Mouse (Mus musculus): ENCODE measurements around the gene Foxp1.

Foxp1 gene

DNA sequence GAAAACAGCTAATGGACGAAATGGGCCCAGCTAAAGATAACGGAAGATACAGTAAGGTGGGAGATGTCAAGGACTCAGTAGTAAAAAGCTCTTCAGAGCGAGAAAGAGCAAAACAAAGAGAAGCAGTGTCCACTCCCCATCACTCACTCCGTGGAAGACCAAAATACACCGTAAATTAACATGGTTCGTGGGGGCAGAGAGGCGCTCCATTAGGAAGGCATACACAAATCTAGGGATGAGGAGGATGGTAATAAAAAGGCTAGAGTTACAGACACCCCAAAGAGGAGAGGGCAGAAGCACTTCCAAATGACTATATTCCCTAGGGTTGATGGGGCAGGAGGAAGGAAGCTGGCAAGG is 246.2 kb downstream of the Foxp1 start:
- no peak for DNase-seq

DNA sequence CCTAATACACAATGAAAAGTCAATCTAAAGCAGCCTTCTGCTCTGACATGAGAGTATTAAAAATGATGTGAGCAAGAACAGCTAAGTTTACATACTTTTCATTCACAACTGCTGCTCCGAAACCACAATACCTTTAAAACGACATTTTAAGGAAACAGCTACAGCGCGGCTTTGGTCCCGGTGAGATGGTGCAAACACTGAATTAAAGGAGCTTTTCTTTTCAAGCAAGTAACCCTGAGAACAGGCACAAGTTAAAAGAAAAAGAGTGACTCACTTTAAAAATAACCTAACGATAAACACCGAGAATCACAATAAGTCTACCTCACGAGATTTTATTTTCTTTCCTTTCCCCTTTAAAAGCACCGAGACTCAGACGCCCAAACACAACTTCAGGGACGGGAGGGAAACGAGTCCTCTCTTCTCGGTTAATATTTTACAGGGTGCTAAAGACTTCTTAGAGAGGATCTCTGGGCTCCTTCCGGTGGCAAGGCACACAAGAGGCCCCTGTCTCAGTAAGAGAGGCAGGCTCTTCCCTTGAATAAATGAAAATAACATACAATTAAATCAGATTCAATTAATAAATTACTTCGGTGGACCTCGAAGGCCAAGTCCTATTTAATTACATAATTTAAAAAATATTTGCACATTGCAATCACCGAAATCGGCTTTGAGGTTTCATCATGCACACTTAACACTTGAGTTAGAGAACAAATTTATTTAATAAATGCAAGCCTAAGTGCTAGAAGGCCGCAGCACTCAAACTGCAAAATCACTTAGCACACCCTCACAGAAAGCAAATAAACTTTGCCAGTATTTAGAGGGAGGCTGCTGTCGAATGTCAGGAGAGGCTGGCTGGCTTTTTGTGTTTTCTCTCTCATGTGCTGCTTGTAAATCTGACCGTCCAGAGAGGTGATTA is 246.9 kb downstream of the Foxp1 start:
- no peak for DNase-seq

DNA sequence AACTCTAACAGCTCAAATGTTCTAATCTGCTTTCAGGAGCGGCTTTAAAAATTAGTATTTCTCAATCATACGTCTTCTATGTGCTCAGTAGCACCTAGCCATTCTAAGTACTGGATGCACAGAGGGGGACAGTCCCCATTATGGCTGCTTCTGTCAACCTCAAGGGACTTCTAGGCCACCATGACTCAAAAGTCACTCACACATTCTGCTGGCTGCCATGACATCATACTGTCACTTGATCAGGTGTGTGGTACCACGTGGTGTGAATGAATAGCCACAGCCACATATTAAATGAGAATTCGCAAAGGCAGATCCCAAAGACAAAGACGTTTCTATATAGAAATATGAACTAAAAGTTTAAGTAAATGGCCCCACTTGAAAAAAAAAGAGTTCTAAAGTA is 247.9 kb downstream of the Foxp1 start:
- no peak for DNase-seq

DNA sequence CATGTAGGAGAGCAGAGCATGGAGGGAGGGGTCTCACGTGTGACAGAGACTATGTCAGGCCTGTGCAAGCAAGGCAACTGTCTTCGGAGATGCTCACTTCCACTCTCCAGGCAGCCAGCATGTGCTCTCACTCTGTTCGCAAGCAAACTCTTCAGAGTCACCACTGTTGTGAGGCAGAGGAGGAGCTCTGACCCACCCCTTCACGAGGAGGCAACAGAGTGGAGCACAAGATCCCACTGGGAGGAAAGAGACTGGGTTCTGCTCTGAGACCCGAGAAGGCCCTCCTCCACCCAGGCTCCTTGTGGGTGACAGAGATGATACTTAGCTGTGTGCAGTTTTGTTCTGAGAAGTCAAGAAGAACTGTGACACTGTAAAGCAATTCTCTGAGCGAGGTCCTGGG is 248.3 kb downstream of the Foxp1 start:
- DNase-seq, result no peak

DNA sequence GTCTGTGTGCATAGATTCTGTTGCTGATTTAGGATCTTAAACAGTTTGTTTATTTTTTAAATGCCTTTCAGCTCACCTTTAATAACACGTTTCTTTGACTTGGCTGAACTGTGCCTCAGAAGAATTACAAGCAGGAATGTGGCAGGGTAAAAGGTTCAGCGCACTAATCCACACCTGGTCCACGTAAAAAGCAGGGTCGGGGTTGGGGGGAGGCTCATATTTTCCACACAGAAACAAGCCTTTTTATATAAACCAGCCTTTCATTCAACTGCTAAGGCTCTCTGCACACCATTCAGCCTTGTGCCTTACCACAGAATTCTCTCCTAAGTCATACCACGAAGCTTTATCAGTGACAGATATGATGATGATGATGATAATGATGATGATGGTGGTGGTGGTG is 249.3 kb downstream of the Foxp1 start:
- no peak for DNase-seq

DNA sequence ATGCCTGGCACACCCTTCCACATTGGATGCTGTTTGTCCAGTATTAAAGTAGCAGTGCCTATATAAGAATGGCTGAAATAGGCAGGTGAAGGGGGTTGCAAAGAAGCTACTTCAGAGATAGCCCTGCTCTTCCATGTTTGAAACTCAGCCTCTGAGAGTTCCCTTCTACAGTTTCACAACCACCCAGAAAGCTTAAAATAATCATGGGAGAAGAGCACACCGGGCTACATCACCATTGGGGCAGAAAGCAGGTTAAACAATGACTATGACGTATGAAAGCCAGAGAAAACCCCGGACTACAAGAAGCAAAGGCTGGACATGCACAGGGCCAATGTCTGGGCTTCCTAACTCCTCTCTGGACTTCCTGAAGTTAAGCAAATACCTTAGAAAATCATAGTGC is 250.3 kb downstream of the Foxp1 start:
- DNase-seq, result no peak

DNA sequence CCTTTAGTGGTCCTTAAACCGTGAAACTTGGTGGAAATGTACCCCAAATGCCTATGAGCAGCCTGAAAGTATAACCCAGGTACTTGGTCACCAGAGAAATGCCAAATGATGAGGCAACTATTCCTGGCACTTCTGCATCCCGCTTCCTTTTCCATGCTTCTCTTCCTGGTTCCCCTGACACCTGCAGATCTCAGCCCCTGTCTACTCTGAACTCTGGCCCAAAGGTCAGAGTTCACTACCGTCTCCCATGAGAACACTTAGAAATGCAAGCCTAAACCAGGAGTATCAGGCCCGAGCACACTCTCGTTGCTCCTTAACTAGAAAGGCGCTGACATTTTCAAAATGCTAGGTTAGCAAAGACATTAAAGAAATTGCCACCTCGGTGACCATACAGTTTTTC is 250.8 kb downstream of the Foxp1 start:
- DNase-seq, result no peak

DNA sequence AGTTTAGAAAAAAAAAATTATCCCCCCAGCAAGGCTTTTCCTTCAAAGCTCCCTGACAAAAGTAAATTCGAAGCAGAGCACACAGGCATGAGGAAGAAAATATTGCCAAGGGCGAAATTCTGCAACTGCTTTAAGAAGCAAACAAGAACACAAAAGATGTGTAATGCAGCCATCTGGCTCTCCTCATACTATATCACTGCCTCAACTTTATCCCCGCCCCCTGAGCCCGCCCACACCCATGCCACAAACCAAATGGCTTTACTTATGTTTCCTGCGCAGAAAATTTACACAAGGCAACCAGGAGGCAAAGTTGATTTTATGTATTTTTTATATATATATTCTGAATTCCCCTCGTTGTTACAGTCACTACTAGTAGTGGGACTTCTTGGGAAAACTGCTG is 252.6 kb downstream of the Foxp1 start:
- DNase-seq, result no peak

DNA sequence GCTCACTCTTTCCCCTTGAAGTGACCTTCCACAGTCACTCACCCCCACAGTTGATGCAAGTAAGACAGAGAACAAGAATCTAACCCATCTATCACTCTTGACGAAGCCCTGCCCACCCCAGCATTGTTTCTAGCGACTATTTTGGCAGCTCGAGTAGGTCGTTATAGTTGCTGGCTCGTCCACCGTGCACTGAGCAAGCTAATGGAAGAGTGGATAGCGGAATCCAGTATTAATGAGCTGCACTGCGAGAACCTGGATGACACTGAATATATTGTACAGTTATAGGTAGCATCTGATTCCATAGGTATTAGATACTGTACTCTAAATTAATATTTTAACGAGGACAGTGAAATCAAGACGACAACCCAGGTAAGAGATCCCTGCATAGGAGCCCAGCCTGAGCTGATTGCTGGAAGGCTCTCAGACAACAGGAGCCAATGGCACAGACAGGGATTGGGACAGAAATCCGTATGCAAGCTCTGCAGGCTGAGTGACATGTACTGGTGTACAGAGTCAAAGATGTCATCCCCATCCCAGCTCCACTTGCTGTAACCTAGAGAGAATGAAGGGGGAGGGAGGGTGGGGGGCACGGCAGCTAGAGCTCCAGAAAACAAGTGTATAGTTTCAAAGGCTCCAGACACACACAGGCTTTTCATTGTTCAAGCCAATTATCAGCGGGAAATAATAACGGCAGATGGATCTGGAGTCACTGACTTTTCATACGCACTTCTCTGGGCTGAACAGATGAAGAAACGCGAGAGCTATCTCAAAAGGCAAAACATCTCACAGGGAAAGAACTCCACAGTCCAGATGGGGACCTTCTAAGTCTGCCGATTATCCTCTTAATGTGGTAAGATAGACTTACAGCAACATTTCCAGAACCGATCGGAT is 254.1 kb downstream of the Foxp1 start:
- DNase-seq, result no peak

DNA sequence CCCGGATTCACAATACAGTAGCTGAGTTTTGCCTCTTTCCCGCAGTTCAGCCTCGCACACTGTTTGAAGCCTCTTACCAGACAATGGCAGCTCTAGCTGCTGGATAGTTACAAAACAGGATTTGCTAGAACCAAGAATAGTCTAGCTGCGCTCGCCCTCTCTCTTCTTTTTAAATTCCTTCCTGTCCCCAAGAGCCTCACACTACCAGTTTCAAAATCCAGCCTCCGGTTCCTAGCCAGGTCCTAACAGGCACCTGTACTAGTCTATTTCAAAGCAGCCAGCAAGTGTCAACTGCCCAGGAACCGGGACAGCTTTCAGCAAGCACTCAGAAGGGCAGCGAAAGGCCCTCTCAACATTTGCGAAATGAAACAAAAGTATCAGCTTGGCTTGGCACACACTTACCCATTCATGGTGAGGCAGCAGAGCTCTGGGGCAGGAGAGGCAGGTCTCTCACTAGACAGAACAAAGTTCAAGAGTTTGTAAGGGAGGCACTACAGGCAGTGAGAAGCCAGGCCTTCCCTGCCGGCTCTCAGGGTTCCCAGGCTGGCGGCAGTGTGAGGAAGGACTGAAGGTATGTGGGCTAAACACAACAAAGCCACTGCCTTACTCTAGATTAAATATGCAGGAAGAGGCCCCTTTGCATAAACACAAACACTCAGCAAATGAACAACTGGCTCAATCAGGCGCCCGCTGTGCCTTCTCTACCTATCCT is 256.4 kb downstream of the Foxp1 start:
- peak; percentile 45 to 53 for DNase-seq

DNA sequence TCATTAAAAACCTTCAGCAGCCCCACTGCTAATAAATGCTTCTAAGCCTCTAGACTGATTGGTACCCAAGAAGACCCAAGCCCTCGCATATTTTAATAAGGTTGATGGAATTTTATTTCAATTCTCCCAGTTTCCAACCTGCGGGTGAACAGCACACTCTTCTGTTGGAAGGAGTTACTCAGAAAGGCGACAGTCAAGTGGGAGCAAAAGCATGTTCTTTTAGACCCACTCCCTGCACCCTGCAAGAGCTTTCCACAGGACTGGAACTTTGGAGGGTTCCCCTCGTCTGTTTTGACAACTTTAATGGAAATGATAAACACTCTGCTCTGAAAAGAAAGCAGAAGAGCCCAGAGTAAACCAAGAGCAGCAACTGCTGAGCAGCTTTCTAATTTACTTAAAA is 257.3 kb downstream of the Foxp1 start:
- DNase-seq, result no peak

DNA sequence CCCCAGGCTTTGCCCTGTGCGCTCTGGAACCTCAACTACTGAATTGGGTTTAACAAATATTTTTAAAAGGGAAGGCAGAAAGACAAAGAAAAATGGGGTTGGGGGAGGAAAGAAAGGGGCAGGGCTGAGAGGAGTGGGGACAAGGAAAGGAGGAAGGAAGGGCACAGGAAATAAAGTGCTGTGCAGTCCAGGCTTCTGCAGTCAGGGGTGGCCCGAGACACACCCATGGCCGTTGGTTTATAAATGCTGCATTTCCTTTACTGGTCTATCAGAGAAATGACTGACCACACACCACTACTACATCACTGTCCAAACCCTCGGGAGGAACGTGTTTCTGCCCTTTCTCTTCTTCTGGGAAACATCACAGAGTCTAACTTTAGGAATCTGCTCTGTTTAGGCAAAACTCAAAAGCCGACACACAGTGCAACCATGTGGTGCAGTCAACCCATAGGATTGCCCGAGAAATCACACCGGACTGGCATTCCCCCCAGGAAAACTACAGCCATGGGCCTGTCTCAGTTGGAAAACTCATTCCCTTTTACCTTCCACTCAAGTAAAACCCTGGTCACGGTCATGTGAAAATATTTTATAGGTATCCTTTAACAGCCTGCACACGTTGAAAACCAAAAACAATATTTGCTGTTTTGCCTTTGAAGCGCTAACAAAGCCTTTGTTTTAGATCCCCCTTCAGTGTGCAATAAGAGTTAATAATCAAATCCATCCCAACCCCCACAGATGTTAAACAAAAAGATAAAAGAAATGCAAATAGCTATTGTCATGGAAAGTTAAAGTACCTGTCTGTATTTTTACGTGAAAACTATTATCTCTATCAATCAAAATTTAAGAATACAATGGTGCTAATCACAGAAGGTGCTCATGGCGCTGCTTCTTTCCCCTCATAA is 258.1 kb downstream of the Foxp1 start:
- DNase-seq, result peak in 1 of 2 experiments; percentile 33

DNA sequence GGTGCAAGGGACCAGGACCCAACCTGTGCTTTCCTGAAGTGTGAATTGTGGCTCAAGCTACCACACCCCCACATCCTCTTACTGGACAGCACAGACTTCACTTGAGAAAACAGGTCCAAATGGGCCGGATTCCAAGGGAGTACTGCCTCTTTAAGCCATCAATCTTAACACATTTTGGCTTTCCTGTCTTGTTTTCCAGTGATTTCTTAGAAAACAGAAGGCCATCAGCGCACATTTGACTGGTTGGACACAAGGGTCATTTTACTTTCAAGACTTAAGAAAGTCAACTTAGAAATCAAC is 258.7 kb downstream of the Foxp1 start:
- no peak for DNase-seq

DNA sequence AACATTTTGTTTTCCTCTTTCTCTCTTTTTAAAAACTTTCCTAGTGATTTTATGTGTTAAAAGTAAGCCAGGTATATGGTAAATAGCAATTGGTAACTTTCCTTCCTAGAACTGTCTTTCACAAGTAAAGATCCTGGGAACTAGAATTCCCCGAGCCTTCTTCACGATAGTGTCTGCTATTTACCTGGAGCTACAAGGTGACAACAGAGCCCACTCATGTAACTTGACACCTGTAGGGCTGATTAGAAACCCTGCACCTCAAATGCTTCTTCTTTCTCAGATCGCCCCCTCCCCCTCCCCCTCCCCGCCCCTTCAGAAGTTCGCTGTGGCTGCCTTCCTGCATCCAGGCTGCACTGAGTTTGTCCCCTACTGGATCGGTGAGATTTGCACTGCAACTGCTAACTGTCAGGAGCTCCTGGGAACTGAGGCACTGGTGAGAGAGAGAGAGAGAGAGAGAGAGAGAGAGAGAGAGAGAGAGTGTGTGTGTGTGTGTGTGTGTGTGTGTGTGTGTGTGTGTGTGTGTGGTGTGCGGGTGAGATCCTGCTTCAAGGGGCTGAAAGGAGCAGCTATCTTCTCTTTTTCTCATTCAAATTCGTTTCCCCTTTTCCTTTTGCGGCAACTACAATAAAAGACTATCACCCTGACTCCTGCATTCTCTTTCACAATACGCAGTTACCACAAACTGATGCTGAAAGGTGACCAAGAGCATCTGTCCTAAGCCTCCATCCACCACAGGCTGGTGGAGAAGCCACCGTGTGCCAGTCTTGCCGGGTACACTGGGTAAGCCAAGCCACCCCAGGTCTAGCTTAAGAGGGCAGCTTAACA is 259.2 kb downstream of the Foxp1 start:
- peak in 1 of 2 experiments; percentile 21 for DNase-seq

DNA sequence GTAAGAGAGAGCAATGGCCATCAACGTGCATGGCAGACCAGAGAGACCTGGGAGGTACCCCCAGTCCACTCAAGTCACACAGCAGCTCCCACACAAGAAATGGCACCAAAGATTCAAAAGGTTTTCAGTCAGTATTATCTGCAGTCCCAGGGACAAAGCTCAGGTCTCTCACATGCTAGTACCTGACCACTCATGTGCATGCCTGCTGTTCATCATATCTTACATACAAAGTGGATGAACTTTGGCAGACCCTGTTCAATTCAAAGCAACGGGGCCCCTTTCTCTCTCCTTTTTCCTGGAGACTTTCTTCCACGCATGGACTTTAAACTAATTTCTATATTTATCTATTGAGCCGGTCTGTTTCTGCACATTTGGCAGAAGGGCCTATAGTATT is 260.8 kb downstream of the Foxp1 start:
- DNase-seq, result no peak

DNA sequence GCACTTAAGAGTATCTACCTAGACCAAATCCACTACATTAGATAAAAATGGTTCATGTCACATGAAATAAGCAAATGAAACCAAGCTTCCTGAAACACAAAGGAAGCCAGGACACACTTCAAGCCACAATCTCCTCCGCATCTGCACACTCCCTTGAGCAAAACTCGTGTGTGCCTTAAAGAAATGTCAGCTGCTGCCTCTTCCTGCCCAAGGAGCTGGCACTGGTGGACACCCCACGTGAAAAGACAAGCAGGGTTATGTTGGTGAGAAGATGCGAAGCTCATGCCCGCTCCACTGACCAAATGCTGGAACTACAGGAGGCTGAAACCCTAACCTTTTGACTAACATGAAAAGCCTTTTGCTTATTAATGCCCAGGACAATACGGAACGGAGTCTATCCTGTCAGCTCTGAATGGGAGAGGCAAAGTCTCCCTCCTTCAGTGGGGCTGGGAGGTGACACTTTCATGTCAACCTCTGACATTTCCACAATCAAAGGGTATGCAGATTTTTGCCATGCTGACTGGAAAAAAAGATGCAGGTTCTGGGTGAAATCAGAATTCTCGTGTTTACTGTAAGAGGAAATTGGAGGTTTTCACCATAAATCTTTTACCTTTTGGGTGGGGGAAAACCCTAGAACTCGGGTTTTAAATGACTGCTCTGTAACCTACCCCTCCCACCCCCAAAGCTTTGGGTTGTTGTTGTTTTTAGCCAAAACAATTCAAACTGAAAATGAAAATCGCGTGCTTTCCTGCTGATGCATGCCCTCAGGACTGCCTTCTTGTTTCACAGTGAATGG is 261.4 kb downstream of the Foxp1 start:
- DNase-seq, result peak in 1 of 2 experiments; percentile 31

DNA sequence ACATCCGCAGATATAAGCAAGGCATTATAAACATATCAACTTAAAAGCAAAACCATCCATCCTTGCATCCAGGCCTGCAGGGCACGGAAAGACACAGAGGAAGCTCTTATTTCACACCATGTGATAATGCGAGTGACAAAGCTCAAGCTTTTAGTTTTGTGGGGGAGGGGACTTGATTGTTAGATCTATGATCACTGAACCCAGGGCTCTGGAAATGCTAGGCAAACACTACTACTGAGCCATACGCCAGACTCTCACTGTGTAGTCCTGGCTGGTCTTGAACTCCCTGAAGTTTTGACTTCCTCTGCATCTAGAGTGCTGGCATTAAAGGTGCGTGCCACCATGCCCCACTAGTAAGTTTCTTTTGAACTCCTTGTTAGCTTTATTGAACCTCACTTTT is 264.2 kb downstream of the Foxp1 start:
- no peak for DNase-seq

DNA sequence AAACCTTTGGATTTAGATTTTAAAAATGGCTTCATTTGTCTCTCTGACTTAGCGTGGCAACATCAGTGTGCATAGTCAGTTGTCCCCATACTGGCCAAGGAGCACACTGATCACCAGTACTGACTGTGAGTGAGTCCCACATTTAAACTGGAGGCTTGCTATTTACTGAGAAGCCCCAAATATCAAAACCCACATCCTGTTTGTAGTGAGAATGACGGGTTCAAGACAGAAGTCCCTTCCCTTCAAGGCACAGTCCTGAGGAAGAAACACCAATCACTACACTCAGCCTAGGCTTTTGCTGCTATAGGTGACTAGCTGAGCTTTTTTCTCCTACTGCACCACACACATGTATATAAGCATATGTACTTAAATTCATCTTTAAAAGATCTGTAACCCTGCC is 264.8 kb downstream of the Foxp1 start:
- no peak for DNase-seq

DNA sequence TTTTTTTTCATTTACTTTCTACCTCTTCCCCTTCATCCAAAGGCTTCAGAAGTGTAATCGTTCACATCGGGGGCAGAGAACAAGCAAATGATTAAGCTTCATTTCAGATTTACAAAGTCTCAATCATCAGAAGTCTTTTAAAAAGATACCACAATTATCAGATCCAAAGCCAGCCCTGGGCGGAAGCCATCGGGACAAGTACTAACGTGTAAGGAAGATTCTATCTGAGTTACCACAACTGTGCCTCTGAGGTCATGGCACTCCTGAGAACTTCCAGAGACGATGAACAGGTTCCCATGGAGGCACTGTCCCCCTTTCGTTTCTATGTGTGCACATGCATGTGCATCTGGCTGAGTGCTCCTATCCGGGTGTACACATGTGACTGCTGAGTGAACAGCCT is 269.2 kb downstream of the Foxp1 start:
- no peak for DNase-seq

DNA sequence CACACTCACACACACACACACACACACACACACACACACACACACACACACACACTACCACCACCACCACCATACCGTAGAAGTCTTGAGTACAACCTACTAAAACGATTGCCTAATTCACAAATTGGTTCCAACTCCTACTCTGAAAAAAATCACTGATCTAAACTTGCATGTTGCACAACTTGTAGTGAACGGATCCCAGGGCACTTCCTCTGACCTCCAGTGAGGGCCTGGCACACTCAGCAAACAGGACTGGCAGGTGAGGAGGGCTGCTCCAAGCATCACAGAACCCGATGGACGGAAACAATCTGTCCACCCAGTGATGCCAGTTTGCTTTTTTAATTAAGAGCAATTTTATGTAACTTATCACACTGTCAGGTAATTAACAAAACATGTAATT is 269.7 kb downstream of the Foxp1 start:
- DNase-seq, result no peak

DNA sequence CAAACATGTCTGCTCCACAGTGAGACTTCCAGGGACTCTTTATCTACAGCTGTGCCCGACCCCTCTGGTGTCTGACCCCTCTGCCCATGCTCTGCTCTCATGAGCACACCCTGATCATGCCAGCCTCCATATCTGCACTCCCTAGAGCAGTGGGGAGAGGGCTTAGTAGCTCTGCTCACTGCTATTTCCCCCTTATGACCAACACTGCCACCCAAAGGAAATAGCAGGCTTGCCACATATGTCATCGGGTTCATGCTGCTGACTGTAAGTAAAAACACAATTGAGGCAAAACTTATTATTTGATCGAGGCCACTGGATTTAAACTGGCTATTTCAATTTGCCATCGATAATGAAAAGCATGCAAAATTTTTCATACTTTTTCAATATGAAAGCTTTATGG is 270.6 kb downstream of the Foxp1 start:
- no peak for DNase-seq

All from spleen, adult 18-20 months (tissue).